Mouse (Mus musculus): ENCODE results near the gene Mgat4d.
"Not testable (repeated sequence)": the region's sequence is repeated elsewhere in the genome, so short reads cannot be mapped to it uniquely, and the experiment has no call there.

The Mgat4d gene

GRCm38 (mm10) chr8:83416878-83417277 lies 68.6 kb downstream of the Mgat4d start:
- no peaks in the 10 kb centered on the region for H3K27me3 ChIP-seq (ENCODE audit: control insufficient read depth, insufficient read depth, low read length, poor library complexity, severe bottlenecking)
- no peak for DNase-seq (ENCODE audit: low read depth, low spot score)
- no peaks in the 10 kb centered on the region for H3K36me3 ChIP-seq (ENCODE audit: control insufficient read depth, insufficient read depth, low read length, poor library complexity, severe bottlenecking)

DNA sequence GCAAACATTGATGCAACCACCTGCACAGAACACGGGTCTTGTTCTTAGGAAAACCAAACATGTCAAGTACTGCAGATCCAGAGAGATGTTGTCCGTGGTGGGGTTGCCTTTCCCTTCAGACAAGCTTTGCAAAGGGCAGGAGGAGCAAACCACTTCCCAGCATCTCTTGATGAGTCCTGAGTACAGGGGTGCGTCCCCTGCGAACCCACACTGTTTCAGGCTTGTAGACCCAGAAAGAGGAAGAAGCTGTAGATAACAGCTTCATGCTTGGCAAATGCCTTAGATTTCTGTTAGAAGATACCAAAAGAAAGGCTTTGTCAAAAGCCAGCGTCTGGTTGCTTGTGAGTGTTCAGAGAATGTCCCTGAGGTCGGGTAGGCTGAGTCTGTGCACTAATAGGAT lies 69.7 kb downstream of the Mgat4d start:
- Histone ChIP-seq H3K27me3 (ENCODE audit: control insufficient read depth, insufficient read depth, low read length, poor library complexity, severe bottlenecking) (no peaks in the 10 kb centered on the region), H3K36me3 (ENCODE audit: control insufficient read depth, insufficient read depth, low read length, poor library complexity, severe bottlenecking) (no peaks in the 10 kb centered on the region)
- no peak for DNase-seq (ENCODE audit: low read depth, low spot score)

GRCm38 (mm10) chr8:83418805-83419516 lies 70.7 kb downstream of the Mgat4d start:
- Histone ChIP-seq H3K36me3 (ENCODE audit: control insufficient read depth, insufficient read depth, low read length, poor library complexity, severe bottlenecking) (no peaks in the 10 kb centered on the region), H3K27me3 (ENCODE audit: control insufficient read depth, insufficient read depth, low read length, poor library complexity, severe bottlenecking) (no peaks in the 10 kb centered on the region)
- DNase-seq (ENCODE audit: low read depth, low spot score): no peak

GRCm38 (mm10) chr8:83421354-83421753 lies 73.1 kb downstream of the Mgat4d start:
- no peak for DNase-seq (ENCODE audit: low read depth, low spot score)
- no peaks in the 10 kb centered on the region for H3K27me3 ChIP-seq (ENCODE audit: control insufficient read depth, insufficient read depth, low read length, poor library complexity, severe bottlenecking)
- no peaks in the 10 kb centered on the region for H3K36me3 ChIP-seq (ENCODE audit: control insufficient read depth, insufficient read depth, low read length, poor library complexity, severe bottlenecking)

GRCm38 (mm10) chr8:83423032-83423825 lies 75.0 kb downstream of the Mgat4d start:
- DNase-seq (ENCODE audit: low read depth, low spot score): no peak

DNA sequence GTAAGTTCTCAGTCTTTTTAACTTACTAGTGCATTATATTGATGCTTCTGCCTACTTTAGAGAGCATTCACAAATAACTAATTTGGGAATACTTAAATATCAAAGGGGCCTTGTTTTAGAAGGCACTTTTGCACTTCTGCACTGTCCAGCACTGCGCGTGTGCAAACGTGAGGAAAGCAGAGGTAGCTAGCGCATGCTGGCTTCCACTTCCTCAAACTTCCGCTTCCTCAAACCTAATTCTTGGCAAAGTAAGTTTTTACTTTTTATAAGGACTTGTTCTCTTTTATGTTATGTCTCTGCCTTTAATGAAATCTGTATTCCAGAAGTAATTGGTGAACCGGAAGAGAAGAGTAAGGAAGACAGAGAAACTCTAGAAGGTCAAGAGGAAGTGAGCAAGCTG lies 76.9 kb downstream of the Mgat4d start:
- H3K27me3 ChIP-seq (ENCODE audit: control insufficient read depth, insufficient read depth, low read length, poor library complexity, severe bottlenecking): no peaks in the 10 kb centered on the region
- no peaks in the 10 kb centered on the region for H3K36me3 ChIP-seq (ENCODE audit: control insufficient read depth, insufficient read depth, low read length, poor library complexity, severe bottlenecking)
- no peak for DNase-seq (ENCODE audit: low read depth, low spot score)

More at GRCm38 (mm10) chr8:83423032-83423825, 75.0 kb downstream of the Mgat4d start:
- H3K27me3 ChIP-seq (ENCODE audit: control insufficient read depth, insufficient read depth, low read length, poor library complexity, severe bottlenecking): no peaks in the 10 kb centered on the region
- no peaks in the 10 kb centered on the region for H3K36me3 ChIP-seq (ENCODE audit: control insufficient read depth, insufficient read depth, low read length, poor library complexity, severe bottlenecking)

DNA sequence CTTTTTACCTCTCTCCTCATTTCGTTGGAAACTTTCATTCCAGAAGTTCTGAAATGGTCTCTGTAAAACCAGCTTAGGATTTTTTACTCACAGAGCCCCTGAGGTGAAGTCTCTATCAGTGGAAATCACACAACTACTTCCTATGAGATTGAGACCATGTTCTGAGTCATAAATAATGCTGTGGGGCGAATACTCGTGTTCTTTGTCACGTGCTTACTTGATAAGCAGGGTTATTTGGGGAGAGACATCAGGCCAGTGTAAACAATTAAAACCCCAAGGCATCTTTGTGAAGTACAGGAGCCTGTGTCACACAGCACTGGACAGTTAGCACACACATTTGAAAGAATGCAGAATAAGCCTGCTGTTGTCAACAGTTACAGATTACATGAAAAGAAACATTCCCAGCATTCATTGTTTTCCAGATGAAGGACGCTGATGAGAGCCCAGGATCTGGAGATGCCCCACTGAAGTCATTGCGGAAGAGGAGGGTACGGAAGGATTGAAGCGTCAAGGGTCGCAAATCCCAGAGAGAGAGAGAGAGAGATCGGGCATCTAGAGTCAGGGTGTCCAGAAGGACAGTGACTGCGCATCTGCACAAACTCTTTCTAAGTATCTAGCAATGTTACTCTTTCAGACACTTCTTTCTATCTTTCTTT lies 78.0 kb downstream of the Mgat4d start:
- no peaks in the 10 kb centered on the region for H3K27me3 ChIP-seq (ENCODE audit: control insufficient read depth, insufficient read depth, low read length, poor library complexity, severe bottlenecking)
- H3K36me3 ChIP-seq (ENCODE audit: control insufficient read depth, insufficient read depth, low read length, poor library complexity, severe bottlenecking): no peaks in the 10 kb centered on the region
- no peak for DNase-seq (ENCODE audit: low read depth, low spot score)

- no peaks in the 10 kb centered on the region for H3K36me3 ChIP-seq (ENCODE audit: control insufficient read depth, insufficient read depth, low read length, poor library complexity, severe bottlenecking)
- H3K27me3 ChIP-seq (ENCODE audit: control insufficient read depth, insufficient read depth, low read length, poor library complexity, severe bottlenecking): no peaks in the 10 kb centered on the region
- DNase-seq (ENCODE audit: low read depth, low spot score): no peak
Observed at GRCm38 (mm10) chr8:83426949-83427348, 78.7 kb downstream of the Mgat4d start.

DNA sequence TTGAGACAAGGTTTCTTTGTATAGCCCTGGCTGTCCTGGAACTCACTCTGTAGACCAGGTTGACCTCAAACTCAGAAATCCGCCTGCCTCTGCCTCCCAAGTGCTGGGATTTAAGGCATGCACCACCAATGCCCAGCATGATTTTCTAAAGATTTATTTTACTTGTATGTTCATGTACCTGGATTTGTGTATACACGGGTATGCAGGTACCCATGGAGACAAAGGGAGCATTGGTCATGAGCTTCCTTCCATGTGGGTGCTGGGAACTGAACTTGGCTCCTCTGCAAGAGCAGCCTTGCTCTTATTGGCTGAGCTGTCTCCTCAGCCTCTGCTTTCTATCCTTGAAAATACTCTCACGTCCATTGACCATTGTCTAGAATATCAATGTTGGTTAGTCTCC lies 80.3 kb downstream of the Mgat4d start:
- not testable (repeated sequence) for DNase-seq (ENCODE audit: low read depth, low spot score); H3K36me3 ChIP-seq (ENCODE audit: control insufficient read depth, insufficient read depth, low read length, poor library complexity, severe bottlenecking); H3K27me3 ChIP-seq (ENCODE audit: control insufficient read depth, insufficient read depth, low read length, poor library complexity, severe bottlenecking)

DNA sequence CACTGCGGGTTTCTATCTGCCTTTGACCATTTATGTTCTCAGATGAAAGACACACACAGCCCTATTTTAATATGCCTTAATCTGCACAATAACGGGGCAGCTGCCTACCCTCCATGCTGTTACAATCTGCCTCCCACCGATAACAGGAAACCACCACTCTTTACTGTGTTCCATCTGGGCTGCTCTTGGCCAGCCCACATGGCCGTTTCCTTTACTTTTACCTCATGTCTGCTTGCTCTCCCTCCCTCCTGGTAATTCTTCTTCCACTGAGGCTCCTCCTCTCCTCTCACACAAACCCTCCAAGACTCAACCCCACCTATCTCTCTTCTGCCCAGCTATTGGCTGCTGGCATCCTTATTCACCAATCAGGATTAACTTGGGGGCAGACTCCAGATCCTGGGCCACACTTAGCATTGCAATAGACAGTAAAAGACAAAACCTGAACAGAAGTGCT lies 80.8 kb downstream of the Mgat4d start:
- DNase-seq (ENCODE audit: low read depth, low spot score): no peak
- no peaks in the 10 kb centered on the region for H3K27me3 ChIP-seq (ENCODE audit: control insufficient read depth, insufficient read depth, low read length, poor library complexity, severe bottlenecking)
- peaks cover 1% of the 10 kb centered on the region; the same call in 1 of the 2 replicates for H3K36me3 ChIP-seq (ENCODE audit: control insufficient read depth, insufficient read depth, low read length, poor library complexity, severe bottlenecking)
